Mouse (Mus musculus) hindbrain, embryonic 15.5 days (tissue): Measurements from ENCODE around the gene Zswim4. TPM values are rescaled to one million over a fixed set of nuclear protein-coding genes. Genes with fewer than 3 reads are reported as not detected.
"Not testable (repeated sequence)": the region's sequence is repeated elsewhere in the genome, so short reads cannot be mapped to it uniquely, and the experiment has no call there.

Experiments used
- ATAC-seq: fragments of 200-750 bp; cut with Nextera tagmentation; 2 replicates; pipeline ENCODE4 v1.8.0; 2017; ENCODE audit warnings: low read depth, moderate number of reproducible peaks, moderate TSS enrichment; ENCODE audit not compliant: low FRiP score
- H3K27ac ChIP-seq: fragments of 300-500 bp; sonication (generic); replicated peaks from 2 replicates; pipeline ENCODE4 v1.5.1; 2015; ENCODE audit warnings: mild to moderate bottlenecking, inconsistent platforms
- H3K27me3 ChIP-seq: fragments of 300-500 bp; sonication (generic); 2 replicates; pipeline ENCODE4 v1.6.1; 2015; ENCODE audit warnings: control low read depth, inconsistent platforms
- H3K36me3 ChIP-seq: fragments of 300-500 bp; sonication (generic); 2 replicates; pipeline ENCODE4 v1.6.1; 2015; ENCODE audit warnings: control low read depth, inconsistent platforms
- H3K4me1 ChIP-seq: fragments of 300-500 bp; sonication (generic); replicated peaks from 2 replicates; pipeline ENCODE4 v1.6.1; 2015; ENCODE audit warnings: control low read depth, inconsistent platforms
- H3K4me2 ChIP-seq: fragments of 300-500 bp; sonication (generic); 2 replicates; pipeline ENCODE4 v1.6.1; 2015; ENCODE audit warnings: moderate library complexity, mild to moderate bottlenecking, inconsistent platforms
- H3K4me3 ChIP-seq: fragments of 300-500 bp; sonication (generic); 2 replicates; pipeline ENCODE4 v1.5.1; 2015; ENCODE audit warnings: mild to moderate bottlenecking, inconsistent platforms
- H3K9ac ChIP-seq: fragments of 300-500 bp; sonication (generic); 2 replicates; pipeline ENCODE4 v1.6.1; 2015; ENCODE audit warnings: inconsistent platforms
- H3K9me3 ChIP-seq: fragments of 300-500 bp; sonication (generic); 2 replicates; pipeline ENCODE4 v1.6.1; 2016; ENCODE audit warnings: control low read depth, inconsistent platforms
- WGBS: fragments of 180-500 bp; shearing (Covaris S2); methylation state at CpG from one replicate; pipeline ENCODE4 v1.1.7; 2015; 5-methylcytosine and 5-hydroxymethylcytosine counted together
- polyA plus RNA-seq: library from polyadenylated mRNA; unstranded; fragments of >200 nt; fragmentation: Nextera tagmentation; extraction: Ambion mirVana; gene quantifications from 2 replicates; pipeline ENCODE4 v1.2.1, GENCODE M21; 2015

Zswim4 gene
- 23.3 and 24.9 TPM in 2 replicates for polyA plus RNA-seq

GRCm38 (mm10) chr8:84236998-84237473, at the start of gene Zswim4:
Zswim4 (minus strand) TSS chr8:84237055.
- H3K27ac ChIP-seq, result peak within 1 kb of the TSS; percentile 87
- WGBS, result under 1% methylated on average over 35 of the region's 35 CpGs
- H3K9ac ChIP-seq, result peak within 1 kb of the TSS; percentile 99
- peak within 1 kb of the TSS; percentile 91 for H3K4me2 ChIP-seq
- no peaks in the 10 kb centered on the region for H3K9me3 ChIP-seq
- H3K27me3 ChIP-seq, result no peaks in the 10 kb centered on the region
- H3K36me3 ChIP-seq, result peaks cover 22% of the 10 kb centered on the region
- H3K4me1 ChIP-seq, result peaks cover 39% of the 10 kb centered on the region
- peak; percentile 99 for ATAC-seq
- peak within 1 kb of the TSS; percentile 98 for H3K4me3 ChIP-seq

GRCm38 (mm10) chr8:84285665-84286064, 48.8 kb upstream of the Zswim4 start:
- H3K27me3 ChIP-seq, H3K4me3 ChIP-seq, H3K27ac ChIP-seq, H3K9ac ChIP-seq, H3K9me3 ChIP-seq, ATAC-seq, H3K4me1 ChIP-seq, H3K36me3 ChIP-seq, H3K4me2 ChIP-seq: not testable (repeated sequence)
- WGBS, result 55% methylated on average over 5 of the region's 5 CpGs

- 35% methylated on average over 9 of the region's 9 CpGs for WGBS
Observed at GRCm38 (mm10) chr8:84284608-84285063, 47.8 kb upstream of the Zswim4 start.

GRCm38 (mm10) chr8:84280777-84281176, 43.9 kb upstream of the Zswim4 start:
- WGBS, result 86% methylated on average over 10 of the region's 10 CpGs
- Histone ChIP-seq H3K27me3 (no peaks in the 10 kb centered on the region), H3K9ac (no peak overlapping the region)

More at GRCm38 (mm10) chr8:84284608-84285063, 47.8 kb upstream of the Zswim4 start:
- no peak overlapping the region for H3K4me3 ChIP-seq
- ATAC-seq, result no peak
- H3K4me2 ChIP-seq, result no peak overlapping the region
- H3K36me3 ChIP-seq, result no peaks in the 10 kb centered on the region
- no peaks in the 10 kb centered on the region for H3K9me3 ChIP-seq
- H3K4me1 ChIP-seq, result no peaks in the 10 kb centered on the region
- no peak overlapping the region for H3K9ac ChIP-seq
- H3K27ac ChIP-seq, result no peak overlapping the region
- H3K27me3 ChIP-seq, result no peaks in the 10 kb centered on the region

GRCm38 (mm10) chr8:84276447-84276846, 39.6 kb upstream of the Zswim4 start:
- Histone ChIP-seq H3K27ac (no peak overlapping the region), H3K4me1 (no peaks in the 10 kb centered on the region), H3K4me3 (no peak overlapping the region), H3K4me2 (no peak overlapping the region), H3K36me3 (no peaks in the 10 kb centered on the region), H3K9me3 (no peaks in the 10 kb centered on the region), H3K27me3 (no peaks in the 10 kb centered on the region), H3K9ac (no peak overlapping the region)
- WGBS, result 56% methylated on average over 1 of the region's 1 CpGs
- ATAC-seq, result no peak

More at GRCm38 (mm10) chr8:84280777-84281176, 43.9 kb upstream of the Zswim4 start:
- H3K36me3 ChIP-seq, result no peaks in the 10 kb centered on the region
- no peak overlapping the region for H3K27ac ChIP-seq
- no peak overlapping the region for H3K4me2 ChIP-seq
- H3K4me3 ChIP-seq, result no peak overlapping the region
- ATAC-seq, result no peak
- no peaks in the 10 kb centered on the region for H3K4me1 ChIP-seq
- H3K9me3 ChIP-seq, result no peaks in the 10 kb centered on the region

- WGBS, result 86% methylated on average over 3 of the region's 3 CpGs
- H3K4me2 ChIP-seq, result no peak overlapping the region
- H3K9me3 ChIP-seq, result no peaks in the 10 kb centered on the region
- ATAC-seq, result no peak
- H3K4me3 ChIP-seq, result no peak overlapping the region
- H3K9ac ChIP-seq, result no peak overlapping the region
- no peak overlapping the region for H3K27ac ChIP-seq
- H3K36me3 ChIP-seq, result no peaks in the 10 kb centered on the region
- peaks cover 7% of the 10 kb centered on the region for H3K4me1 ChIP-seq
- no peaks in the 10 kb centered on the region for H3K27me3 ChIP-seq
Observed at GRCm38 (mm10) chr8:84273968-84274367, 37.1 kb upstream of the Zswim4 start.

GRCm38 (mm10) chr8:84272302-84272701, 35.4 kb upstream of the Zswim4 start:
- Histone ChIP-seq H3K9ac (no peak overlapping the region), H3K4me1 (peaks cover 7% of the 10 kb centered on the region), H3K9me3 (no peaks in the 10 kb centered on the region), H3K27ac (no peak overlapping the region), H3K27me3 (no peaks in the 10 kb centered on the region), H3K36me3 (no peaks in the 10 kb centered on the region), H3K4me2 (no peak overlapping the region), H3K4me3 (no peak overlapping the region)
- no peak for ATAC-seq
- 88% methylated on average over 4 of the region's 4 CpGs for WGBS

GRCm38 (mm10) chr8:84269950-84270773, 33.3 kb upstream of the Zswim4 start, which contains the start of gene Ccdc130:
Ccdc130 (minus strand) TSS chr8:84270380.
- H3K9ac ChIP-seq, result peak within 1 kb of the TSS; percentile 92
- WGBS, result under 1% methylated on average over 44 of the region's 44 CpGs
- peak; percentile 100 for ATAC-seq

GRCm38 (mm10) chr8:84261098-84261497, 24.2 kb upstream of the Zswim4 start:
- Histone ChIP-seq H3K4me3 (no peak overlapping the region), H3K4me2 (no peak overlapping the region), H3K9me3 (no peaks in the 10 kb centered on the region), H3K9ac (no peak overlapping the region), H3K27ac (no peak overlapping the region), H3K4me1 (peaks cover 13% of the 10 kb centered on the region), H3K36me3 (peaks cover 71% of the 10 kb centered on the region), H3K27me3 (no peaks in the 10 kb centered on the region)
- ATAC-seq, result no peak
- 97% methylated on average over 4 of the region's 4 CpGs for WGBS

More at GRCm38 (mm10) chr8:84269950-84270773, 33.3 kb upstream of the Zswim4 start, which contains the start of gene Ccdc130:
- Histone ChIP-seq H3K4me2 (peak within 1 kb of the TSS; percentile 79), H3K4me1 (peaks cover 7% of the 10 kb centered on the region), H3K4me3 (peak within 1 kb of the TSS; percentile 81), H3K27me3 (no peaks in the 10 kb centered on the region), H3K27ac (peak within 1 kb of the TSS; percentile 86), H3K36me3 (peaks cover 10% of the 10 kb centered on the region), H3K9me3 (no peaks in the 10 kb centered on the region)

- peak within 1 kb of the TSS; percentile 93 for H3K27ac ChIP-seq
- peak within 1 kb of the TSS; percentile 84 for H3K9ac ChIP-seq
- H3K4me1 ChIP-seq, result peaks cover 18% of the 10 kb centered on the region
- no peaks in the 10 kb centered on the region for H3K9me3 ChIP-seq
- H3K4me3 ChIP-seq, result peak within 1 kb of the TSS; percentile 82
- peak; percentile 86 for ATAC-seq
- H3K27me3 ChIP-seq, result no peaks in the 10 kb centered on the region
- H3K36me3 ChIP-seq, result peaks cover 59% of the 10 kb centered on the region
- H3K4me2 ChIP-seq, result peak within 1 kb of the TSS; percentile 84
- under 1% methylated on average over 64 of the region's 64 CpGs for WGBS
Observed at GRCm38 (mm10) chr8:84256822-84257610, 20.2 kb upstream of the Zswim4 start, which contains the start of gene Mri1. Mri1 (minus strand) TSS chr8:84257326.

- Histone ChIP-seq H3K9ac (peak overlapping the region; percentile 84), H3K9me3 (no peaks in the 10 kb centered on the region), H3K4me2 (peak overlapping the region; percentile 84), H3K4me1 (peaks cover 18% of the 10 kb centered on the region), H3K27me3 (no peaks in the 10 kb centered on the region), H3K36me3 (peaks cover 59% of the 10 kb centered on the region), H3K4me3 (peak overlapping the region; percentile 82), H3K27ac (peak overlapping the region; percentile 93)
- 18% methylated on average over 6 of the region's 6 CpGs for WGBS
- 0 out of 2 replicates have a peak, but pooled peaks have one; percentile 4 for ATAC-seq
Observed at GRCm38 (mm10) chr8:84256458-84256821, 19.6 kb upstream of the Zswim4 start.
